Mouse (Mus musculus) c-Kit-positive CD71-negative TER-119-negative erythroid progenitor cells, embryonic 14.5 days (primary cell): Measurements from ENCODE around the gene Spata31d1a.
"Not testable (repeated sequence)": the region's sequence is repeated elsewhere in the genome, so short reads cannot be mapped to it uniquely, and the experiment has no call there.

ENCODE experiments used
- DNase-seq: peaks from one replicate; pipeline ENCODE4 v3.0.0-alpha.2; 2013; ENCODE audit warnings: low read depth

Gene Spata31d1a

DNA sequence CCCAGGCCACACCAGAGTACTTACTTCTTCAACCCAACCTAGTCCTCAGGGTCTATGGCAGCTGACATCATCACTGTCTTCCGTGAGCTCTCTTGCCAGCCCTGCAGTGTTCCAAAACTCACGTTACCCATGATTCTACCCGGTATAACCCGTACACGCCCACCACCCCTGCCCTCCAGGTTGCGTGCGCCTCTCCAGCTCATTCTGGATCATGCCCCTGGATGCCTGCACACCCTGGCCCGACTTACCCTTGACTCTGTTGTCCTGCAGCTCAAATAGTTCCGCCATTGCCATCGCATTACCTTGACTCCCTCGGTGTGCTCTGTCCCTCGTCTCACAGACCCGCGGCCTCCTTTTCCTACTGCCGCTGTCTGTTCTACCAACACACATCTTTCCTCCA is at the start of gene Spata31d1a:
Gene Spata31d1a (minus strand): TSS at position 101 of the 400 bp plus-strand sequence.
- no peak for DNase-seq

DNA sequence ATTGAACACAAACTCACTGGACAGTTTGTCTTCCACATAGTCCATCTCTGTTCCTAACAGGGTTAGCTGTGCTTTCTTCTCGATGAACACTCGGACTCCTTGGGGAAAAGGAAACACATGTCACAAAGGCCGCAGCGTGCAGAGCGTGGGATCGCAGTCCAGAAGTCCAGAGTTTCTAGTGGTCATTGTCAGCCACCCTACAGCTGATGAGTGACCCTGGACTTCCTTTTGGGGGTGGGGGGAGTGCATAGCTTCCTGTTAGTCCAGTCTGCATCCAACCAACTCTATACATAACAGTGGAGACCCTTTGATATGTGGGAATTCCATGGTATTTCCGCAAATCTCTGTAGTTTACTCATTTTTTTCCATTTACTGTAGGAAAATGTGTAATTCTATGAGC is 46.8 kb upstream of the Spata31d1a start:
- DNase-seq = no peak

DNA sequence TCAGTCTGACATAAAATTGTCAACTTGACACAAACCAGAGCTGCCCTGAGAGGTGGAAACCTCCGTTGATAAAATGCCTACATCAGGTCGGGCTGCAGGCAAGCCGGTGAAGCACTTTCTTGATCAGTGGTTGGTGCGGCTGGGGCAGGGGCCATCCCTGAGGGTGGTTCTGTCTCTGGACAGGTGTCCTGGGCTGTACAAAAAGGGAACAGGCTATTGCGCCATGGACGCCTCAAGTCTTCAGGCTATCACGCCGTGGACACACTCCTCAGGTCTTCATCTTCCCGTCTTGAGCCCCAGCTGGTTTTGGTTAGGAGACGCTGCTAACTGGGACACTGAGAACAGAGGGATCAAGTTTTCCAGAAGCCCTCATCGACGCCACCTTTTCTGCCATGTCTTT is 40.2 kb upstream of the Spata31d1a start:
- no peak for DNase-seq

DNA sequence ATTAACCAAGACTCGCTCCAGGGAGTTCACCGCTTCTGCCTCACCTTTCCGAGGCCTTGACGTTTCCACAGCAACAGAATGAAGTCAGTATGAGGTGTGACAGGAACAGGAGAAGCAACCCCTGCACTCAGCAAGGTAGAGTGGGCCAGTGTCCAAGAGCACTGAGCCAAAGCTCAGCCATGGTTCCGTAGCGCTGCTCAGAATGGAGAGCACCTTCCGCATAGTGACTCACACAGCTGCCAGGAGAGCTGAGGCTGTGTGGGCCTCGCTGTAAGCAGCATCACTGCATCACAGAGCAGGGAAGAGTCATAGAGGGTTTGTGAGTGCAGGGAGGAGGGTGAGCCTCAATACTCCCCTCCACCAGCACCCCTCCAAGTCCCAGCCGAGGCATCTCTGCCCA is 36.6 kb upstream of the Spata31d1a start, which contains the start of gene 1700014D04Rik:
Gene 1700014D04Rik (minus strand): TSS at position 42 of the 400 bp plus-strand sequence.
- DNase-seq = no peak

DNA sequence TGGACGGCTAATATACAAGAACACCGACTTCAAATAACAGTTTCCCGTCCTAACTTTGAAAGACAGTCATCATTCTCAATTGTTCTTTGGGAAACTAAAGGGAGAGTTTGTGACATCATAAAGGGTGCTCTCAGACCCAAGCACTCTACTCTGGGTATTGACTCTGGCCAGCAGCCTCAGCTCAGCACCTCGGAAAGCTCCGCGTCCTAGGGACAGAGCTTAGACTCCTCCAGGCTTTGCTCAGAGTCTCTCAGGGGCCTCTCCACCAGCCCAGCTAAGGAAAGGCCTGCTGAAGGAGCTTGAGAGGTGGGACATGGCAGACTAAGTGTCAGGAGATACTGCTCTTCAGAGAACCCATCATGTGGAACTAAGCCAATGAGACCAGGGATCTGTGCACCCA is 36.0 kb upstream of the Spata31d1a start:
- DNase-seq = no peak

DNA sequence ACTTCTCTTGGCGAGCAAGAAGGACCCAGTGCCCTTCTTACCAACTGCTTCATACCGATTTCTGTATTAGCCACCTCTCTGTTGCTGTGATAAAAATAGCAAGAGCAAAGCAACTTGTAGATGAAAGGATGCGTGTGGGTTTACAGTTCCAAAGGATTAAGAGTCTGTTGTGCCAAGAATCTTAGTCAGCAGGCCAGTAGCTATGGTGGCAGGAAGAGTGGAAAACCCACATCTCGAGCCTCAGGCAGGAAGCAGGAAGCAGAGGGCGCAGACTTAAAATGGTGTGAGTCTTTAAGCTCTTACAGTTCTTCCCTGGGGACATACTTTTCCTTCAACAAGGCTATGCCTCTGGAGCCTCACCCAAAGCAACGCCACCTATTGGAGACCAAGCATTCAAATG is 35.3 kb upstream of the Spata31d1a start:
- no peak for DNase-seq

DNA sequence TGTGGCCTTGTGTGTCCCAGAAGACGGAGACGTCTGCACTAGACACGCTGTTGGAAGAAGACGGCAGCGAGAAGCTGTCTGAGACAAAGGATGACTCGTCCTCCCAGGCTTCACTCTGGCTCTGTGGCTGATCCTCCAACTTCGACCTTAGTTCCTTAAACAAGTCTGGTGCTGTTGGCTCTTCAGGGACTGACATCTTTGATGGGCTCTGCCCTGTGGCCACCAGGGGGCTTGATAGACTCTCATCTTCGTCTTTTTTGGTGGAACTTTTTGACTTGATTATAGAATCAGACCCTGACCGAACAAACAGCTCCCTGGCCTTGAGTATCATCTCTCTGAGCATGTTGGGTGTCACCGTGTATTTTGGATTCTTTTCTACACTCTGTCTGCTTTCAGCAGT is 31.6 kb upstream of the Spata31d1a start:
- DNase-seq = peak; percentile 33

DNA sequence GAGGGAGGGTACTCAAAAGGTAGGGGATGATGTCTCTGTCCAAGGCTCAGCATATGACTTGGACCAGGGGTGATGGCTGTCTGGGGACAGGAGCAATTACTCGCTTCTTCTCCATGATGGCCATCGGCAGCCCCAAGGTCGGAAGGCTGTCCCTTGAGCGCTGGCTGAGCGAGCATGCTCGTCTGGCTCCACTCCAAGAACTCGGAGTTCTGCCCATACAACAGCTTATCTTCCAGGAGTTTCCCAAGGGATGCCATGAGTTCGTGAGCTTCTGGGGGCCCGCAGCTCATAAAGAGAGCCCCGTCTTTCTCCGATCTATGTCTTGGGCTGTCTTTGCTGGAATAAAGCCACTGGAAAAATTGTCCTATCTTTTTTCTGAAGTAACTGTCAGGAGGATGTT is 31.0 kb upstream of the Spata31d1a start:
- DNase-seq = no peak

DNA sequence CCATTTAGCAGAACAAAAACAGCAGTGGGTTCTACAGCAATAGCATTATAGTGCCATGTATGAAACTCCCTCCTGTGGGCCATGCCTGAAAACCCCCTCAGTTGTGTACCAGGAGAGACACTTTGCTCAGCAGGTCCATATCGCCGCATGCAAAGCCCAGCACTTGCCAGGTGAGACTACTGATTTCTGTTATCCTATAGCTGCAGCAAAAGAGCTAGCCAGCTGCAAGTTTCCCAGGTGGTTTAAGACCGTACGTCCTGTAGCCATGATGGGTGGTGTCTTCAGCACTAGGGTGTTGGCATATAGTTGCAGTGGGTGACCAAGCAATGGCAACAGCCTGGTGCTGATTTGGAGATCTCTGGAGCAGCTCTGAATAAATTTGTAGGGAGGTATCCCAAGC is 29.3 kb upstream of the Spata31d1a start:
- no peak for DNase-seq

DNA sequence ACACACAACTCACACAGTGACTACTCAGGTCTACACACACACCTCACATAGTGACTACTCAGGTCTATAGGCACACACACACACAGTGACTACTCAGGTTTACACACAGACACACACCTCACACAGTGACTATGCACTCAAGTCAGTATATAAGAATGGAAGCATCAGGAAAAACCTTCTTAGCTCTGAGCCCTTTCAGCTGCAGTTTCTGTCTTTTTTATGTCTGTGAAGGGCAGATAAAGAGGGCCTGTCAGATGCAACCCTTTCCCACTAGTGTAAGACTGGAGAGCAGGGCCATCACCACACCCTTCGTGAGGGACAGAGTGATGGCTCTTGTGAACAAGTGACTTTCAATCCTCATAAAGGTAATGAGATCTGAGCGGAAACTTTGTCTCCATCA is 28.3 kb upstream of the Spata31d1a start:
- no peak for DNase-seq

DNA sequence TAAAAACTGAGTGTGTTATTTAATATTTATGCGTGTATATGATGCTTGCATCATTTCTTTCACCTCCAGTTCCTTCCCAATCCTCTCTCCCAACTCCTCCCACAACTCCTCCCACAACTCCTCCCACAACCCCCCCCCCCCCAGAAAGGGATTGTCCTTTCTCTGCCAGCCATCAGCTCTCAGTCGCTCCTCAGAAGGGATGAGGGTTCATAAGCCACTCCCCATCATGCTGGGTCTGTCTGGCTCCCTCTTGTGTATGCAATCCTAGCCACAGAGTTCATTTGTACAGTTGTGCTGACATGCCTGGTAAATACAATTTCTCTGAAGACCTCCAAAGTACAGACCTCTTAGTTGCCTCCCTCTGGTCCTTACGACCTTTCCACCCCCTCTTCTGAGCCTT is 25.1 kb upstream of the Spata31d1a start:
- no peak for DNase-seq

DNA sequence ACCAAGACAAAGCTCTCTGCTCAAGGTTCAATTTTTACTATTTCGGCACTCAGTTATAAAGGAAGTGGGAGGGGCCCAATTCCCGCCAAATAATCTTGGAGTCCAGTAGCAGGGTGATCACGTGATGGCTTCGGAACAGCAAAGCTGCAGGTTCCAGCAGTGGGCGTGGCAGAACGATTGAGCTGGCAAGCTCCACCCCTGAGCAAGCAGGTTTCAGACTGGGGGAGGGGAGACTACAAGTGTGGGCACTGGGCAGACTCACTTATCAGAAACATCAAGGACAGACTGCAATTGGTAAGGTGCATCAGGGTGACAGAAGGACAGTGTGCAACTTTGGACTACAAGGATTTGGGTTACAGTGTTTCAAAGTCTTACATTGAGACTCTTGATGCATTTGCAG is 24.2 kb upstream of the Spata31d1a start:
- not testable (repeated sequence) for DNase-seq

DNA sequence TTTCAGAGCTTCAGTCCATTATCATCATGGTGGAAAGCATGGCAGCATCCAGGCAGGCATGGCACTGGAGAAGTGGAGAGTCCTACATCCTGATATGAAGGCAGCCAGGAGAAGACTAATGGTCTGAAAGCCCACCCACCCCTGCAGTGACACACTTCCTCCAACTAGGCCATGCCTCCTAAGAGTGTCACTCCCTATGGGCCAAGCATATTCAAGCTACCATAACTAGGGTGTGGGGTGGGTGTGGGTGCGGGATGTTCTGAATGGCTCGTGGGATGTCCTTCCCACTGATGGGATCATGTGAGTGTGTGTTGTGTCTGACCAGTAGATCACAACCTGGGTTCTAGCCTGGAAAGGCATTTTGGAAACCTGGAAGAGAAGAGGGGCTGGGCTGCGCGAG is 23.8 kb upstream of the Spata31d1a start:
- no peak for DNase-seq

DNA sequence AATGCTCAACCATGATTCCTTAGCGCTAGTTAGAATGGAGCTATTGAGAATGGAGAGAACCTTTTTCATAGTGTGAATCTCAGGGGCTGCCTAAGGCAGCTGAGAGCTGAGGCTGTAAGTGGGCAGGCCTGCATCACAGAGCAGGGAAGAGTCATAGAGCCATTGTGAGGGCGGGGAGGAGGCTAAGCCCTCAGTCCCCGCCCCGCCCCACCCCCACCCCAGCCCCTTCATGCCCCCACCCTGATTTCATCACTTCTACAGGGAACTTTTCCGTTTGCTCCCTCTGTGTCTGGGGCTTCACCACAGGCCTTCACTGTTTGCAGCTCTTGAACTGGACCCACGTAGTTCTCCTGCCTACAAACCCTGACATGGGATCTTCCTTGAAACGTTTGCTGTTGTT is 21.5 kb upstream of the Spata31d1a start, which contains the start of gene Spata31d1d:
Gene Spata31d1d (minus strand): TSS at position 101 of the 400 bp plus-strand sequence.
- DNase-seq = no peak

DNA sequence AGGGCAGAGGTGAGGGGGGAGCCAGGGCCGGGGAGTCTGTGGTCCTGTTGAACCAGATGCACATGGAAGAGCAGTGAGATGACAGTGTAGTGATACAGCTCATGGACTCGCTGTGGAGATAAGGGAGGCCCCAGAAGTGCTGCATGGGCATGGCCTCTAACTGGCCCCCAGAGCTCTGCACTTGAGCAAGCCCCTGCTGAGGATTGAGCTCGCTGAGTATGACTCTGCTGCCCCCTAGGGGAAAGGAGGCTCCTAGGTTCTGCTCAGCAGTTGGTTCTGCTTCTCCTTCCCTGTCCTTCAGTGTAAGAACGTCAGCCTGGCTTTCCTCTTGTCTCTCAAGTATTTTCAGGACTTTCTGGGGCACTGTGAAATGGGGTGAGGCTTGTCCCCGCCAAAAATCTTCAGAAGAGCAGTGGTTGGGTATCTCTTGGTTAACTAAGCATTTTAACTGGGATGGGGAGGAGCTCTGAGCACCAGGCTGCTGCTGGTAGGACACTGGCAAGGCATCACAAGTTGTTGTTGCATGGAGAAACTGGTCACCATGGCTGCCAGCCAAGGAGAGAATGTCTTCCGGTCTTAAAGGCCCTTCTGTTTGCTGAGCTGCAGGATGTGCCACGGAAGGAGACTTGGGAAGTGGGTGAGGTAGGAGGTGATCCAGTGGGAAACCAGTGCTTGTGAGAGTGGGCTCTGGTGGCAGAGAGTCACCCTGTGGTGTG is 18.4 kb upstream of the Spata31d1a start:
- DNase-seq = peak; percentile 85

DNA sequence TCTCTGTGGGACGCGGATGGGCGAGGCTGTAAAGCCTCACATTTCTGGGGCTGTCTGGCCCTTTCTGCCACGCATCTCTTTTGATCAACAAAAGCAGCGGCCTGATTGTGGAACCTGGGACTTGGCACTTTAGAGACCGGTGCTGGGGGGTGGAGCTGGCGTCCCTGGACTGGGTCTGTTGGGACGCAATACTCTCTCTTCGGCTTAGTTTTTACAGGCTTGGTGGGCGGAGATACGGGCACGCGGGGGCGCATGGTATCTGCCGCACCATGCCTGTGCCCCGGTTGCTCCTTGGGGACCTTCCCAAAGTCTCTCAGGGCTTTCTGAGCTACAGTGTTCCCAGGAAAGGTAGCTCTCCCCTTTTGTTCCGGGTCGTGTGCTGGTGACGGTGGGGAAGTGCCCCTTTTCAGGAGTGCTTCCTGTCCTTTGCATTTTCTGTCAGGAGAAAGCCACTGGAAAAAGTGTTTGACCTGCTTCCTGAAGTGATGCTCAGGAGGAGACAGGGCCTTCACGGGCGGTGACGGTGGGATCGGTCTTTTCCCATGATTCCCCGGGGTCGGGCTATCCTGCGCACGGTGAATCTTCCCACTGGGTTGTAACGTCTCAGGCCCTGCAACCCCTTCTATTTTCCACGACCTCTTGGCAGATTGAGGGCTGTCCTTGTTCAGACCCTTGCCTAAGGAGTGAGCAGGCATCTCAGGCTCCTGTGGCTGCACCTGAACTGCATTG is 16.2 kb upstream of the Spata31d1a start:
- no peak for DNase-seq

DNA sequence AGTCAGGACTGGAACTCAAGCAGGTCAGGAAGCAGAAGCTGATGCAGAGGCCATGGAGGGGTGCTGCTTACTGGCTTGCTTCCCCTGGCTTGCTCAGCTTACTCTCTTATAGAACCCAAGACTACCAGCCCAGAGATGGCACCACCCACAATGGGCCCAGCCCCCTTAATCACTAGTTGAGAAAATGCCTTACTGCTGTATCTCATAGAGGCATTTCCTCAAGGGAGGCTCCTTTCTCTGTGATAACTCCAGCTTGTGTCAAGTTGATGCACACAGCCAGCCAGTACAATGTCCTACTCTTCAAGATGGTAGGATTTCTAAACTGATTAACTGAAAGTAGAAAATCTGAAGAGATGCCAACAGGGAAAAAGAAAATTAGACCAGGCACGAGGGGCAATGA is 12.0 kb upstream of the Spata31d1a start:
- not testable (repeated sequence) for DNase-seq

DNA sequence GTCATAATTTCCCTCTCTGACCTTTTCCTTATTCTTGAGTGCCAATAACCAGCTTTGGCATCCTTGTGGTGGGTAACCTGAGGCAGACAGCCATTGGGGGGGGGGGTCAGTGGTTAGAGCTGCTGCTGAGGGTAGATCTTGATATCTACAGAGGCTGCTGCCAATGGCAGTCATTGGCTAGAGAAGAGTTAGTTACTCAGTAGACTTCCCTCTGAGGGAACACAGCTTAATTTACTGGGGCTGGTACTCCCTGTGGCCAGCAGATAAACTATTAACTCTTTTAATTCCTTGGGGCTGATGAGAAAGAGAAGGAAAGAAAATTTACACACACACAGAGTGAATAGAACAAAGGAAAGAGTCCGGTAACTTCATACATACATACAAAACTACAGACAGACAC is 9.3 kb upstream of the Spata31d1a start:
- DNase-seq = no peak

DNA sequence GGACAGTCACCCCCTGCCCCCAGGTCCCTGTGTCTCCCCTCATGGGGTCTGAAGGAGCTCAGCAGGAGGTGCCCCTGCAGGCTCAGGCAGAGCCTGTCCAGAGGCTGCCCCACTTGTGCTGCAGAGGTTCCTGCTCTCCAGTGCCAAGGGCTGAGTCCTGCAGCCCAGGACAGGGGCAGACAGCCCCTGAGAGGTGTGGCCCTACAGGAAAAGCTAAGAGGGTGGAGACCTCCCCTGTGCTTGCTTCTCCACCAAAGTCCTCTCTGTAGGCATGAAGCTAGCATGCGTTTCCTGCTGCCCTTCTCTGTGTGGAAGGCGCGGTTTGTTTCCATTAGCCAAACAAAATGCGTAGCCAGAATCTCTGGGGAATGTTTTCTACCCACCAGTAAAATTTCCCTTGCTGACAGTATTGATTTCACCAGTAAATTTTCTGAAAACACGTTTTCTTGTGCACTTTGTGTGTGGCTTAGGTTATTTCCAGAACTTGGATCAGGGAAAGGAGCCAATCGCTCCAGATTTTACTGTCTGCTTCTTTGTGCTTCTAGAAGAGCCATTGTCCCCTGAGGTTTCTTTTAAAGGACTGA is 8.8 kb upstream of the Spata31d1a start:
- not testable (repeated sequence) for DNase-seq

DNA sequence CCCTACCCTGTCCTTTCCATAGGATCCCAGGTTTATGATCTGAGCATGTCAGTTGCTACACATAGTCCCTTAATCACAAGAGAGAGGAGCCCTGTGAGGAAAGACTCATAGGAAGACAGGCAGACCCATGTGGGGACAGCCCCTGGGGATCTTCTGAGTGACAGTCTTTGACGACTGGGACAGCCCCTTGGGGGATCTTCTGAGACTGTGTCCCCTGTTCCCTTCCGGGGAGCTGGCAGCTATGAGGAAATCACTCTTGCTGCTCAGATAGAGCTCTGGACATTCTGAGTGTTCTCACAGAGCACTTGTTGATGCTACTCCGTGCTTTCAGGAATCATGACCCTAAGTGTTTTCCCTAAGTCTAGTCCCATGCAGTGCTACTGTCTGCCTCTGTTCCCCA is 3.6 kb upstream of the Spata31d1a start:
- DNase-seq = no peak

DNA sequence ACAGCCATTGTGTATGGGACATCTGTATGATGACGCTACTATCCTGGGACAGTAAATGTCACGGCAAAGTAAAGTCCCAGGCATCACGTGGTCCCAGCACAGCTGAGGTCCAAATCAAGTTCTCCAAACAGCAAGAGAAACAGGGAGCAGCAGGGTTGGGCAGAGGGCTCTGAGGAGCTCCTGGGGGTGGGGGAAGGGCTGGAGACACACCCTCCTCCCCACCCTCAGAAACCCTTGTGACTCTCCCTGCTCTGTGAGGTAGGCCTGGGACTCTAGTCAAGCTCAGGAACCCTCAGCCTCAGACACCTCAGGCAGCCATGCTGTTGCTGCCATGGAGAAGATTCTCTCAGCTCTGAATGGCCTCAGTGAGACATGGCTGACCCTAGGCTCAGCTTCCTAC is 1.9 kb upstream of the Spata31d1a start, which contains the start of gene Spata31d1b:
Gene Spata31d1b (plus strand): TSS at position 301 of the 400 bp plus-strand sequence.
- DNase-seq = not testable (repeated sequence)

DNA sequence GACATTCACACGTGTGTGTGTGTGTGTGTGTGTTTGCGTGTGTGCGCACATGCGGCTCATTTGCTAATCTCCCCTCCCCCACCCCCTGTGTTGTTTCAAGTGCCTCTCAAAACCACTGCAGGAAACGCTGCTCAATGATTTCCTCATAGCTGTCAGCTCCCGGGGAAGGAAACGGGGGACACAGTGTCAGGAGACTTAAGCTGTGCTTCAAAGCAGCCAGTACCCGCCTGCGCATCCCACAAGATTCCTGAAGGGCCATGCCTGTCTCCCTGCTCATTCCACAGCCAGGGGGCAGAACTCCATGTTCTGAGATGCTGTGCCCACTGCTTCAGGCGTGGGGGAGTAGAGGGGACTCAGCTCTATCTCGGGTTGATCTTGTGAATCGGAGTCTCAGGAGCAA is 5.6 kb downstream of the Spata31d1a start:
- peak; percentile 23 for DNase-seq

DNA sequence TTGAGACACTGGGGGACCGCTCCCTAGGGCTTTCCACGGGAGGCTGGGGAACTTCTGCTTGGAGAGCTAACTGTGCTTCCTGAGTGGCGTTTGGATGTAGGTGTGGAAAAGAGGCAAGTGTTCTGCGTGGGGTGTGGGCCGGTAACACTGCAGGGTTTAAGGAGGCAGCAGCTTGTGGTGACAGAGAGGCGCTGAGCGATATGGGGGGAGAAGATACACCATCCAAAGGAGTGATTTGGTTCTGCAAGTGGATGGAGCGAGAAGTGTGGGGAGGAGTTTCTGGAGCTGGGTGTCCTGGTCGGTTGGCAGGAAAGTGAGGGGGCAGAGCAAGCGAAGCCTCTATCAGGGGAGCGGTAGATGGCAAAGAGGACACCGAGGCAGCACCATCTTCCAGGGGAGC is 6.6 kb downstream of the Spata31d1a start:
- DNase-seq = no peak
